Comparison of ENCODE assay signal across 8 mouse cellular contexts in the genomic region with DNA sequence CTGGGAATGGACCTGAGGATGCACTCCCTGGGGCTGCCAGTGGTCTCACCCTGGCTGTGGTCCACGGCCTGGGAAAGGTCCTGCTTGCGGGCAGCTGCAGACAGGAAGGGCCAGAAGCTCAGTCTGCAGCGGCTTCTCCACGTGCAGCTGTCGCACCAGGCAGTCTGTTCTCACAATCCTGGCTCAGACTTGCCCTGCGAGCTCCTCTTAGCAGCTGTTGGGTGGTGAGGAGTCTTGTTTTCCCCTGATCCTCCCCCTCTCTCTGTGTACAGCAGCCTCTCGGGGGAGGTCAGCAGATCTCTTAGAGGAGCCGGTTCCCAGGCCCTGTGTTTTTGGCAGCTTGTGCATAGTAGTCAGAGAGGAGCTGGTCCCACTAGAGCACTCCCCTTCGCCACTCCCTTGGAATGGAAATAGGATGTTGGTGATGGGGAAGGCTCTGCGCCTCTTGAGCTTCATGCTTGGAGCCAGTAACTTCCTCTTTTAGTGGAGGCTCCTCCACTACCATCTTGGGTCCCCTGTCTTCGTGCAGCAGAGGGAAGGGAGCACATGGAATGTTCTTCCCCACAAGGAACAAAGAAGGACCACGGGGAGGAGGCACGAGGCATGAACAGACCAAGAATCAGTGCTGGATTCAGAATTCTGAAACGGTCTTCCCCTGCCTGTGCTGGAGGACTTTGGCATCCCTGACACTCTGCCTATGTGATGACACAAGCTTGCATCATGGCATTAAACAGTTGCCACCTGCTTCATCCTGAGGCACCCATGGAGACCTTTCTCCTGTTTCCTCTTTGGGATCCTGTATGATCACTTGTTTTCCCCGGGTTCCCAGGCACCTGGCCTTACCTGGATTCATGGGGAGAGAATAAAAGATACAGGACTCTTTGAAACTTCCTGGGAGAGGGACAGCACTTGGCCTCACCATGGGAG. TPM values are rescaled to one million over a fixed set of nuclear protein-coding genes. Genes with fewer than 3 reads are reported as not detected.
DNase-seq lines count a peak whose midpoint lies in the region; ATAC-seq lines count a peak whose summit lies in the region.

No protein-coding gene starts in this region.

- no peaks in the 10 kb centered on the region for H3K27me3 ChIP-seq in heart, embryonic 13.5 days (replicated peaks)

- H3K4me1 ChIP-seq in heart, embryonic 13.5 days = peaks cover 29% of the 10 kb centered on the region

- 0 out of 2 replicates have a peak overlapping the region, but pooled peaks have one; percentile 6 for H3K27ac ChIP-seq in heart, embryonic 13.5 days (replicated peaks)

- peaks cover 32% of the 10 kb centered on the region for H3K36me3 ChIP-seq in heart, embryonic 13.5 days

- ATAC-seq in heart, embryonic 13.5 days (ENCODE audit: extremely low read depth, insufficient number of reproducible peaks, low FRiP score, low TSS enrichment) = no peak

- no peak overlapping the region for H3K4me2 ChIP-seq in heart, embryonic 13.5 days

- no peak overlapping the region for H3K4me3 ChIP-seq in heart, embryonic 13.5 days

- no peak overlapping the region for H3K9ac ChIP-seq in heart, embryonic 13.5 days

- DNase-seq in layer of hippocampus, postnatal 10 days (ENCODE audit: low spot score in 2 of 2) = peak; percentile 37 to 48
- no peak for DNase-seq in layer of hippocampus, postnatal 36 days
- peak; percentile 72 for DNase-seq in adipocyte (ENCODE audit: low spot score)
- DNase-seq in kidney, postnatal 4 days = peak; percentile 63 to 75
- DNase-seq in ovary, postnatal 14 days (ENCODE audit: low spot score) = peak; percentile 44
- DNase-seq in adrenal gland, postnatal 10 days = no peak
- DNase-seq in cerebellum, postnatal 14 days = no peak

- 67% methylated on average over 15 of the region's 15 CpGs for WGBS in heart, embryonic 13.5 days

- H3K9me3 ChIP-seq in heart, embryonic 13.5 days = no peaks in the 10 kb centered on the region

RNA-seq across cellular contexts. Expression of a gene that starts 14.3 kb away (rescaled TPM):
- total RNA-seq in layer of hippocampus, postnatal 10 days (2021) = 10 to 100 TPM; 75.0 to 81.6 TPM
- total RNA-seq in layer of hippocampus, postnatal 36 days (2021) = 10 to 100 TPM; 71.5 to 73.1 TPM
- 77.2 and 78.4 TPM in 2 replicates for polyA plus RNA-seq in heart, embryonic 13.5 days (2015; fragmentation: Nextera tagmentation; extraction: Ambion mirVana)
- 10 to 100 TPM; 48.8 to 53.9 TPM for total RNA-seq in adrenal gland, postnatal 10 days (2021)

RNA-seq across cellular contexts. Expression of a gene that starts 33.4 kb away (rescaled TPM):
- total RNA-seq in layer of hippocampus, postnatal 10 days (2021) = 1 to 10 TPM; 5.8 to 6.5 TPM
- total RNA-seq in layer of hippocampus, postnatal 36 days (2021) = 1 to 10 TPM; 4.7 to 7.3 TPM
- polyA plus RNA-seq in heart, embryonic 13.5 days (2015; fragmentation: Nextera tagmentation; extraction: Ambion mirVana) = 6.3 and 7.7 TPM in 2 replicates
- total RNA-seq in adrenal gland, postnatal 10 days (2021) = 10 to 100 TPM; 21.6 to 25.9 TPM

RNA-seq across cellular contexts. Expression of a gene that starts 43.7 kb away (rescaled TPM):
- total RNA-seq in layer of hippocampus, postnatal 10 days (2021) = 100 to 1,000 TPM; 132 to 137 TPM
- total RNA-seq in layer of hippocampus, postnatal 36 days (2021) = 100 to 1,000 TPM; 165 to 167 TPM
- 97.8 and 105 TPM in 2 replicates for polyA plus RNA-seq in heart, embryonic 13.5 days (2015; fragmentation: Nextera tagmentation; extraction: Ambion mirVana)
- total RNA-seq in adrenal gland, postnatal 10 days (2021) = 100 to 1,000 TPM; 104 to 121 TPM

Comparison
In these comparisons a context has a peak if more than half of its experiments do, and no peak if none do; other contexts are left out.
1. DNase-seq: peak in layer of hippocampus, postnatal 10 days (2 of 2), adipocyte (single experiment), kidney, postnatal 4 days (2 of 2) and ovary, postnatal 14 days (single experiment); none in layer of hippocampus, postnatal 36 days (0 of 2), adrenal gland, postnatal 10 days (single experiment) and cerebellum, postnatal 14 days (0 of 2).